Mouse (Mus musculus) forebrain, embryonic 16.5 days (tissue): ENCODE measurements around the gene Abracl. TPM values are rescaled to one million over a fixed set of nuclear protein-coding genes. Genes with fewer than 3 reads are reported as not detected.

Experiments
- ATAC-seq: fragments of 200-750 bp; cut with Nextera tagmentation; 2 replicates; pipeline ENCODE4 v1.8.0; 2017; ENCODE audit warnings: mild to moderate bottlenecking, moderate library complexity
- H3K27ac ChIP-seq: fragments of 300-500 bp; sonication (generic); 2 replicates; pipeline ENCODE4 v1.5.1; 2014; ENCODE audit warnings: low read length, control low read depth
- H3K27me3 ChIP-seq: fragments of 300-500 bp; sonication (generic); replicated peaks from 2 replicates; pipeline ENCODE4 v1.6.1; 2014; ENCODE audit warnings: low read length; ENCODE audit not compliant: control insufficient read depth, insufficient read depth
- H3K36me3 ChIP-seq: fragments of 300-500 bp; sonication (generic); 2 replicates; pipeline ENCODE4 v1.6.1; 2014; ENCODE audit not compliant: control insufficient read depth, insufficient read depth
- H3K4me1 ChIP-seq: fragments of 300-500 bp; sonication (generic); replicated peaks from 2 replicates; pipeline ENCODE4 v1.6.1; 2014; ENCODE audit warnings: low read length; ENCODE audit not compliant: control insufficient read depth, insufficient read depth
- H3K4me2 ChIP-seq: fragments of 300-500 bp; sonication (generic); 2 replicates; pipeline ENCODE4 v1.6.1; 2014; ENCODE audit warnings: mild to moderate bottlenecking, low read length, control low read depth
- H3K4me3 ChIP-seq: fragments of 300-500 bp; sonication (generic); replicated peaks from 2 replicates; pipeline ENCODE4 v1.5.1; 2014; ENCODE audit warnings: mild to moderate bottlenecking, low read length, control low read depth
- H3K9ac ChIP-seq: fragments of 300-500 bp; sonication (generic); replicated peaks from 2 replicates; pipeline ENCODE4 v1.6.1; 2014; ENCODE audit warnings: low read depth, low read length, control low read depth
- H3K9me3 ChIP-seq: fragments of 300-500 bp; sonication (generic); 2 replicates; pipeline ENCODE4 v1.6.1; 2016; ENCODE audit warnings: low read length; ENCODE audit not compliant: control insufficient read depth
- WGBS: fragments of 180-500 bp; shearing (Covaris S2); extraction: QIAGEN DNeasy Blood & Tissue Kit; methylation state at CpG from one replicate; pipeline ENCODE4 v1.1.7; 2014; 5-methylcytosine and 5-hydroxymethylcytosine counted together
- polyA plus RNA-seq: library from polyadenylated mRNA; unstranded; fragments of >200 nt; fragmentation: Nextera tagmentation; extraction: Ambion mirVana; gene quantifications from 2 replicates; pipeline ENCODE4 v1.2.1, GENCODE M21; 2015

Gene Abracl
- polyA plus RNA-seq, 1 experiment from 2014 or later = 193 TPM

GRCm38 (mm10) chr10:18061533-18061932, 38.4 kb upstream of the Abracl start:
- no peak overlapping the region for H3K9ac ChIP-seq
- H3K27me3 ChIP-seq = no peaks in the 10 kb centered on the region
- no peak overlapping the region for H3K27ac ChIP-seq
- no peak overlapping the region for H3K4me2 ChIP-seq
- no peaks in the 10 kb centered on the region for H3K36me3 ChIP-seq
- H3K9me3 ChIP-seq = no peaks in the 10 kb centered on the region
- ATAC-seq = no peak
- peaks cover 22% of the 10 kb centered on the region for H3K4me1 ChIP-seq
- H3K4me3 ChIP-seq = no peak overlapping the region
- WGBS = 98% methylated on average over 4 of the region's 4 CpGs

- no peak for ATAC-seq
- H3K4me2 ChIP-seq = no peak overlapping the region
- H3K4me1 ChIP-seq = peaks cover 22% of the 10 kb centered on the region
- no peak overlapping the region for H3K9ac ChIP-seq
- H3K36me3 ChIP-seq = no peaks in the 10 kb centered on the region
- H3K9me3 ChIP-seq = no peaks in the 10 kb centered on the region
- WGBS = 86% methylated on average over 2 of the region's 2 CpGs
- H3K4me3 ChIP-seq = no peak overlapping the region
- no peak overlapping the region for H3K27ac ChIP-seq
- no peaks in the 10 kb centered on the region for H3K27me3 ChIP-seq
Observed at GRCm38 (mm10) chr10:18060778-18061177, 37.7 kb upstream of the Abracl start.

- WGBS = 91% methylated on average over 13 of the region's 13 CpGs
Observed at GRCm38 (mm10) chr10:18059807-18060206, 36.7 kb upstream of the Abracl start.

GRCm38 (mm10) chr10:18058681-18059338, 35.7 kb upstream of the Abracl start:
- Histone ChIP-seq H3K4me1 (peaks cover 19% of the 10 kb centered on the region), H3K4me2 (no peak overlapping the region), H3K36me3 (no peaks in the 10 kb centered on the region), H3K9me3 (no peaks in the 10 kb centered on the region), H3K9ac (no peak overlapping the region), H3K27me3 (no peaks in the 10 kb centered on the region), H3K4me3 (no peak overlapping the region), H3K27ac (no peak overlapping the region)
- 95% methylated on average over 9 of the region's 9 CpGs for WGBS
- no peak for ATAC-seq

More at GRCm38 (mm10) chr10:18059807-18060206, 36.7 kb upstream of the Abracl start:
- Histone ChIP-seq H3K27me3 (no peaks in the 10 kb centered on the region), H3K36me3 (no peaks in the 10 kb centered on the region), H3K9me3 (no peaks in the 10 kb centered on the region), H3K4me1 (peaks cover 21% of the 10 kb centered on the region), H3K4me2 (no peak overlapping the region), H3K4me3 (no peak overlapping the region), H3K9ac (no peak overlapping the region), H3K27ac (no peak overlapping the region)
- ATAC-seq = no peak

- peak overlapping the region; percentile 66 for H3K4me2 ChIP-seq
- H3K9ac ChIP-seq = peak overlapping the region; percentile 94
- 1% methylated on average over 8 of the region's 8 CpGs for WGBS
- no peaks in the 10 kb centered on the region for H3K9me3 ChIP-seq
- no peaks in the 10 kb centered on the region for H3K36me3 ChIP-seq
- H3K4me3 ChIP-seq = peak overlapping the region; percentile 89
- H3K4me1 ChIP-seq = peaks cover 19% of the 10 kb centered on the region
- H3K27me3 ChIP-seq = no peaks in the 10 kb centered on the region
- no peak for ATAC-seq
- H3K27ac ChIP-seq = peak overlapping the region; percentile 93
Observed at GRCm38 (mm10) chr10:18056391-18056745, 33.3 kb upstream of the Abracl start.

- H3K4me3 ChIP-seq = peak within 1 kb of the TSS; percentile 89
- no peaks in the 10 kb centered on the region; the same call in 1 of the 2 replicates for H3K9me3 ChIP-seq
- H3K4me2 ChIP-seq = peak within 1 kb of the TSS; percentile 66
- peak; percentile 79 for ATAC-seq
- no peaks in the 10 kb centered on the region for H3K27me3 ChIP-seq
- under 1% methylated on average over 78 of the region's 90 CpGs for WGBS
- H3K9ac ChIP-seq = peak within 1 kb of the TSS; percentile 94
- H3K27ac ChIP-seq = peak within 1 kb of the TSS; percentile 93
- no peaks in the 10 kb centered on the region for H3K36me3 ChIP-seq
- peaks cover 19% of the 10 kb centered on the region for H3K4me1 ChIP-seq
Observed at GRCm38 (mm10) chr10:18055696-18056390, 32.8 kb upstream of the Abracl start, which contains the start of gene Reps1. Gene Reps1 (plus strand): TSS chr10:18055861.

- peak overlapping the region; percentile 94 for H3K9ac ChIP-seq
- H3K4me2 ChIP-seq = peak overlapping the region; percentile 66
- H3K36me3 ChIP-seq = no peaks in the 10 kb centered on the region
- H3K27ac ChIP-seq = peak overlapping the region; percentile 93
- H3K27me3 ChIP-seq = no peaks in the 10 kb centered on the region
- peak; percentile 98 for ATAC-seq
- H3K4me1 ChIP-seq = peaks cover 19% of the 10 kb centered on the region
- 1% methylated on average over 61 of the region's 61 CpGs for WGBS
- H3K4me3 ChIP-seq = peak overlapping the region; percentile 89
- H3K9me3 ChIP-seq = no peaks in the 10 kb centered on the region; the same call in 1 of the 2 replicates
Observed at GRCm38 (mm10) chr10:18055009-18055695, 32.1 kb upstream of the Abracl start.

- no peak overlapping the region for H3K4me2 ChIP-seq
- H3K4me3 ChIP-seq = no peak overlapping the region
- no peaks in the 10 kb centered on the region; the same call in 1 of the 2 replicates for H3K9me3 ChIP-seq
- ATAC-seq = no peak
- H3K27me3 ChIP-seq = no peaks in the 10 kb centered on the region
- H3K4me1 ChIP-seq = no peaks in the 10 kb centered on the region
- H3K36me3 ChIP-seq = no peaks in the 10 kb centered on the region
- H3K9ac ChIP-seq = no peak overlapping the region
- 89% methylated on average over 10 of the region's 10 CpGs for WGBS
- H3K27ac ChIP-seq = no peak overlapping the region
Observed at GRCm38 (mm10) chr10:18047380-18048146, 24.5 kb upstream of the Abracl start.

- no peaks in the 10 kb centered on the region for H3K4me1 ChIP-seq
- no peak for ATAC-seq
- H3K27me3 ChIP-seq = no peaks in the 10 kb centered on the region
- H3K27ac ChIP-seq = no peak overlapping the region
- no peaks in the 10 kb centered on the region for H3K36me3 ChIP-seq
- H3K9me3 ChIP-seq = no peaks in the 10 kb centered on the region; the same call in 1 of the 2 replicates
- H3K4me3 ChIP-seq = no peak overlapping the region
- no peak overlapping the region for H3K9ac ChIP-seq
- no peak overlapping the region for H3K4me2 ChIP-seq
Observed at GRCm38 (mm10) chr10:18046380-18046779, 23.3 kb upstream of the Abracl start.
